Mouse (Mus musculus) forebrain, embryonic 15.5 days (tissue): ENCODE results near the gene Ldb2. TPM values are rescaled to one million over a fixed set of nuclear protein-coding genes. Genes with fewer than 3 reads are reported as not detected.

Experiments used
- ATAC-seq: fragments of 200-750 bp; cut with Nextera tagmentation; replicated peaks from 2 replicates; pipeline ENCODE4 v1.8.0; 2017; ENCODE audit warnings: mild to moderate bottlenecking, moderate TSS enrichment, moderate library complexity
- H3K27ac ChIP-seq: fragments of 300-500 bp; sonication (generic); replicated peaks from 2 replicates; pipeline ENCODE4 v1.5.1; 2015; ENCODE audit warnings: mild to moderate bottlenecking, inconsistent platforms
- H3K27me3 ChIP-seq: fragments of 300-500 bp; sonication (generic); 2 replicates; pipeline ENCODE4 v1.6.1; 2015; ENCODE audit warnings: inconsistent platforms
- H3K36me3 ChIP-seq: fragments of 300-500 bp; sonication (generic); 2 replicates; pipeline ENCODE4 v1.6.1; 2015; ENCODE audit warnings: mild to moderate bottlenecking, inconsistent platforms
- H3K4me1 ChIP-seq: fragments of 300-500 bp; sonication (generic); 2 replicates; pipeline ENCODE4 v1.6.1; 2015; ENCODE audit warnings: inconsistent platforms
- H3K4me2 ChIP-seq: fragments of 300-500 bp; sonication (generic); replicated peaks from 2 replicates; pipeline ENCODE4 v1.6.1; 2015; ENCODE audit warnings: mild to moderate bottlenecking, inconsistent platforms
- H3K4me3 ChIP-seq: fragments of 300-500 bp; sonication (generic); 2 replicates; pipeline ENCODE4 v1.5.1; 2015; ENCODE audit warnings: mild to moderate bottlenecking, inconsistent platforms
- H3K9ac ChIP-seq: fragments of 300-500 bp; sonication (generic); replicated peaks from 2 replicates; pipeline ENCODE4 v1.6.1; 2015; ENCODE audit warnings: mild to moderate bottlenecking, inconsistent platforms
- H3K9me3 ChIP-seq: fragments of 300-500 bp; sonication (generic); 2 replicates; pipeline ENCODE4 v1.6.1; 2016; ENCODE audit warnings: inconsistent platforms
- WGBS: fragments of 180-500 bp; shearing (Covaris S2); methylation state at CpG from one replicate; pipeline ENCODE4 v1.1.7; 2015; ENCODE audit warnings: mixed read lengths; 5-methylcytosine and 5-hydroxymethylcytosine counted together
- polyA plus RNA-seq: library from polyadenylated mRNA; unstranded; fragments of >200 nt; fragmentation: Nextera tagmentation; extraction: Ambion mirVana; gene quantifications from 2 replicates; pipeline ENCODE4 v1.2.1, GENCODE M21; 2015

Ldb2 gene
- polyA plus RNA-seq, 1 experiment from 2014 or later: 71.8 TPM

- Histone ChIP-seq H3K4me1 (peaks cover 31% of the 10 kb centered on the region), H3K27me3 (no peaks in the 10 kb centered on the region), H3K36me3 (no peaks in the 10 kb centered on the region), H3K9ac (no peak overlapping the region), H3K27ac (peak overlapping the region; percentile 73), H3K4me2 (no peak overlapping the region), H3K4me3 (no peak overlapping the region), H3K9me3 (no peaks in the 10 kb centered on the region)
- WGBS: 1% methylated on average over 5 of the region's 5 CpGs
- peak; percentile 85 for ATAC-seq
These were observed 86.2 kb downstream of the Ldb2 start for GRCm38 (mm10) chr5:44713181-44713789.

- Histone ChIP-seq H3K27me3 (no peaks in the 10 kb centered on the region), H3K4me3 (no peak overlapping the region), H3K4me2 (no peak overlapping the region), H3K36me3 (no peaks in the 10 kb centered on the region), H3K9ac (no peak overlapping the region), H3K4me1 (peaks cover 39% of the 10 kb centered on the region), H3K27ac (no peak overlapping the region), H3K9me3 (no peaks in the 10 kb centered on the region)
- WGBS: 23% methylated on average over 5 of the region's 5 CpGs
- no peak for ATAC-seq
These were observed 88.3 kb downstream of the Ldb2 start for GRCm38 (mm10) chr5:44711211-44711610.

- ATAC-seq: no peak
- Histone ChIP-seq H3K9ac (no peak overlapping the region), H3K27me3 (no peaks in the 10 kb centered on the region), H3K4me3 (no peak overlapping the region), H3K27ac (no peak overlapping the region), H3K4me2 (no peak overlapping the region), H3K4me1 (peaks cover 39% of the 10 kb centered on the region), H3K36me3 (no peaks in the 10 kb centered on the region), H3K9me3 (no peaks in the 10 kb centered on the region)
- 51% methylated on average over 4 of the region's 4 CpGs for WGBS
These were observed 89.2 kb downstream of the Ldb2 start for GRCm38 (mm10) chr5:44710132-44710871.

GRCm38 (mm10) chr5:44709276-44709675 lies 90.2 kb downstream of the Ldb2 start:
- H3K27ac ChIP-seq: no peak overlapping the region
- no peak overlapping the region for H3K4me2 ChIP-seq

GRCm38 (mm10) chr5:44707946-44708345 lies 91.5 kb downstream of the Ldb2 start:
- no peak overlapping the region for H3K9ac ChIP-seq
- H3K9me3 ChIP-seq: no peaks in the 10 kb centered on the region
- H3K27ac ChIP-seq: no peak overlapping the region
- H3K36me3 ChIP-seq: no peaks in the 10 kb centered on the region
- 58% methylated on average over 3 of the region's 3 CpGs for WGBS
- no peak overlapping the region for H3K4me2 ChIP-seq
- no peaks in the 10 kb centered on the region for H3K27me3 ChIP-seq
- H3K4me1 ChIP-seq: peaks cover 21% of the 10 kb centered on the region
- no peak for ATAC-seq
- no peak overlapping the region for H3K4me3 ChIP-seq

More at GRCm38 (mm10) chr5:44709276-44709675, 90.2 kb downstream of the Ldb2 start:
- H3K9ac ChIP-seq: no peak overlapping the region
- no peaks in the 10 kb centered on the region for H3K9me3 ChIP-seq
- H3K4me3 ChIP-seq: no peak overlapping the region
- WGBS: 92% methylated on average over 2 of the region's 2 CpGs
- H3K27me3 ChIP-seq: no peaks in the 10 kb centered on the region
- no peaks in the 10 kb centered on the region for H3K36me3 ChIP-seq
- H3K4me1 ChIP-seq: peaks cover 33% of the 10 kb centered on the region
- no peak for ATAC-seq

- H3K27ac ChIP-seq: peak overlapping the region; percentile 31; the same call in 1 of the 2 replicates
- 44% methylated on average over 6 of the region's 6 CpGs for WGBS
- no peak overlapping the region for H3K9ac ChIP-seq
- H3K4me3 ChIP-seq: no peak overlapping the region
- H3K36me3 ChIP-seq: no peaks in the 10 kb centered on the region
- H3K4me1 ChIP-seq: peaks cover 17% of the 10 kb centered on the region
- H3K27me3 ChIP-seq: no peaks in the 10 kb centered on the region
- H3K4me2 ChIP-seq: no peak overlapping the region
- H3K9me3 ChIP-seq: no peaks in the 10 kb centered on the region
- peak; percentile 42; the same call in 1 of the 2 replicates for ATAC-seq
These were observed 92.3 kb downstream of the Ldb2 start for GRCm38 (mm10) chr5:44706997-44707698.

GRCm38 (mm10) chr5:44697993-44698392 lies 101.5 kb downstream of the Ldb2 start:
- H3K4me3 ChIP-seq: no peak overlapping the region
- peaks cover 40% of the 10 kb centered on the region for H3K4me1 ChIP-seq
- H3K9ac ChIP-seq: no peak overlapping the region
- H3K36me3 ChIP-seq: no peaks in the 10 kb centered on the region
- peak overlapping the region; percentile 61 for H3K27ac ChIP-seq
- no peaks in the 10 kb centered on the region for H3K9me3 ChIP-seq
- WGBS: 13% methylated on average over 3 of the region's 3 CpGs
- H3K4me2 ChIP-seq: no peak overlapping the region
- peak; percentile 94 for ATAC-seq
- no peaks in the 10 kb centered on the region for H3K27me3 ChIP-seq

GRCm38 (mm10) chr5:44696548-44696947 lies 102.9 kb downstream of the Ldb2 start:
- Histone ChIP-seq H3K4me1 (peaks cover 42% of the 10 kb centered on the region), H3K36me3 (no peaks in the 10 kb centered on the region), H3K9ac (no peak overlapping the region), H3K27me3 (no peaks in the 10 kb centered on the region), H3K4me3 (no peak overlapping the region), H3K4me2 (no peak overlapping the region), H3K27ac (peak overlapping the region; percentile 5; the same call in 1 of the 2 replicates), H3K9me3 (no peaks in the 10 kb centered on the region)
- 51% methylated on average over 7 of the region's 7 CpGs for WGBS
- ATAC-seq: peak; percentile 12; the same call in 1 of the 2 replicates

- Histone ChIP-seq H3K4me3 (no peak overlapping the region), H3K36me3 (no peaks in the 10 kb centered on the region), H3K9ac (no peak overlapping the region), H3K4me2 (no peak overlapping the region), H3K27ac (no peak overlapping the region), H3K4me1 (peaks cover 48% of the 10 kb centered on the region), H3K9me3 (no peaks in the 10 kb centered on the region), H3K27me3 (no peaks in the 10 kb centered on the region)
- ATAC-seq: peak; percentile 33; the same call in 1 of the 2 replicates
- 20% methylated on average over 5 of the region's 5 CpGs for WGBS
These were observed 105.8 kb downstream of the Ldb2 start for GRCm38 (mm10) chr5:44693674-44694073.

- Histone ChIP-seq H3K27ac (no peak overlapping the region), H3K4me1 (0 out of 2 replicates have a peak, but pooled peaks cover 6% of the 10 kb centered on the region), H3K9ac (no peak overlapping the region), H3K36me3 (no peaks in the 10 kb centered on the region), H3K27me3 (no peaks in the 10 kb centered on the region), H3K9me3 (no peaks in the 10 kb centered on the region), H3K4me2 (no peak overlapping the region), H3K4me3 (no peak overlapping the region)
- ATAC-seq: no peak
- 80% methylated on average over 6 of the region's 6 CpGs for WGBS
These were observed 113.1 kb downstream of the Ldb2 start for GRCm38 (mm10) chr5:44686344-44686743.

- H3K27ac ChIP-seq: no peak overlapping the region
These were observed 118.3 kb downstream of the Ldb2 start for GRCm38 (mm10) chr5:44681054-44681638.

GRCm38 (mm10) chr5:44677814-44678213 lies 121.7 kb downstream of the Ldb2 start:
- 69% methylated on average over 5 of the region's 5 CpGs for WGBS

More at GRCm38 (mm10) chr5:44681054-44681638, 118.3 kb downstream of the Ldb2 start:
- no peak overlapping the region for H3K4me2 ChIP-seq
- no peak overlapping the region for H3K4me3 ChIP-seq
- H3K9ac ChIP-seq: no peak overlapping the region
- peaks cover 15% of the 10 kb centered on the region for H3K4me1 ChIP-seq
- no peaks in the 10 kb centered on the region for H3K9me3 ChIP-seq
- no peaks in the 10 kb centered on the region for H3K27me3 ChIP-seq
- H3K36me3 ChIP-seq: no peaks in the 10 kb centered on the region
- WGBS: 60% methylated on average over 3 of the region's 3 CpGs
- no peak for ATAC-seq

More at GRCm38 (mm10) chr5:44677814-44678213, 121.7 kb downstream of the Ldb2 start:
- ATAC-seq: no peak
- peaks cover 28% of the 10 kb centered on the region for H3K4me1 ChIP-seq
- H3K27ac ChIP-seq: peak overlapping the region; percentile 67
- H3K36me3 ChIP-seq: no peaks in the 10 kb centered on the region
- no peak overlapping the region for H3K4me2 ChIP-seq
- H3K27me3 ChIP-seq: no peaks in the 10 kb centered on the region
- no peak overlapping the region for H3K4me3 ChIP-seq
- H3K9ac ChIP-seq: no peak overlapping the region
- no peaks in the 10 kb centered on the region for H3K9me3 ChIP-seq
